Mouse (Mus musculus) erythroblast, embryonic 14.5 days (primary cell): ENCODE measurements around the gene Scd4. TPM values are rescaled to one million over a fixed set of nuclear protein-coding genes. Genes with fewer than 3 reads are reported as not detected.
"Not testable (repeated sequence)": the region's sequence is repeated elsewhere in the genome, so short reads cannot be mapped to it uniquely, and the experiment has no call there.

Experiments
- H3K27me3 ChIP-seq: 2 replicates; pipeline ENCODE4 v1.6.1; 2012; ENCODE audit warnings: inconsistent platforms; ENCODE audit not compliant: control insufficient read depth
- H3K36me3 ChIP-seq: 2 replicates; pipeline ENCODE4 v1.6.1; 2012; ENCODE audit warnings: mild to moderate bottlenecking, inconsistent platforms; ENCODE audit not compliant: control insufficient read depth
- H3K4me1 ChIP-seq: 2 replicates; pipeline ENCODE4 v1.6.1; 2012; ENCODE audit warnings: inconsistent platforms; ENCODE audit not compliant: control insufficient read depth
- H3K4me3 ChIP-seq: replicated peaks from 2 replicates; pipeline ENCODE3; 2012; ENCODE audit warnings: moderate library complexity, mild to moderate bottlenecking, inconsistent platforms
- H3K9me3 ChIP-seq: 2 replicates; pipeline ENCODE4 v1.6.1; 2012; ENCODE audit warnings: low read length, inconsistent platforms, mixed read lengths; ENCODE audit not compliant: control insufficient read depth
- GATA1 ChIP-seq: IDR thresholded peaks from 2 replicates; pipeline ENCODE4 v1.6.1; 2012; ENCODE audit warnings: low read length, inconsistent platforms, mixed read lengths
- TAL1 ChIP-seq: IDR thresholded peaks from 3 replicates; pipeline ENCODE4 v1.6.1; 2012; ENCODE audit warnings: low read length, inconsistent platforms, mixed read lengths
- polyA plus RNA-seq: library from polyadenylated mRNA; stranded (reverse); fragments of >175 nt; gene quantifications from 2 replicates; pipeline ENCODE4 v1.2.3, GENCODE M21; 2012

Gene Scd4
- polyA plus RNA-seq, 1 experiment = not detected

DNA sequence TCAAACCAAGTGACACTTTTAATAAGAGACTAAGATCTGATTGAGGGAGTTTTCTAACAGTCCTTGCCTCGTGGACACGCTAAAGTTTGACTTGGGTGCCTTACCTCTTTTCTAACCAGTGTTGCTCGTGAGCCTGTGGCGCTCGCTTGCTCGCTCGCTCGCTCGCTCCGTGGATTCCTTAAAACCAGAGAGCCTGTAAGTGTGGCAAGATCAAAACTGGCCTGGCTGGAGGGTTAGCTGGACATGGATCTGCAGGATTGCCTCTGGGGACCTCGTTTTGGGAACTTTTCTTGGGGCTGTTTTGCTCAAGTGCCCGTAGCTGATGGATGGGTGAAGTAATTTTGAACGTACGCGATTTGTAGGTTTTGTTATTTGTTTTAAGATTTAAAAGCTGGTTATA is 27.2 kb upstream of the Scd4 start:
- H3K9me3 ChIP-seq = no peaks in the 10 kb centered on the region
- peaks cover 26% of the 10 kb centered on the region for H3K4me1 ChIP-seq
- TF ChIP-seq GATA1 (no peak), TAL1 (no peak)
- H3K27me3 ChIP-seq = no peaks in the 10 kb centered on the region
- peaks cover 84% of the 10 kb centered on the region for H3K36me3 ChIP-seq
- H3K4me3 ChIP-seq = no peak overlapping the region

DNA sequence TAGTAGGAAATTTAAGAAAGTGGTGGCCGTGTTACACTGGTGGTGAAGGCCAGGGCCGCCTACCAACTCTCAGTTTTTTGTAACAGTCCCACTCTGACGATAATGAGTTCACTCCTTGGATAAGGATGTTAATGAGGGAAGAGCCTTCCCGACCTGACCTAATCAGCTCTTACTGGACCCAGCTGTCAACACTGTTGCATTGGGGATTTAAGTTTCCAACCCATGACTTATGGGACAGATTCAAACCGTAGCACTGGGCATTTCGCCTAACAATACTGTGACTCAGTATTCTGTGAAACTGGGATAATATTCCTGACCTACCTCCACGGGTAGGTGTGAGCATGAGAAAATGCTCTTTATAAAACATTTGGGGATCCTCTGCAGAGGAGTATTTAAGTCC is 26.7 kb upstream of the Scd4 start:
- H3K27me3 ChIP-seq = no peaks in the 10 kb centered on the region
- peaks cover 80% of the 10 kb centered on the region for H3K36me3 ChIP-seq
- H3K9me3 ChIP-seq = no peaks in the 10 kb centered on the region
- TF ChIP-seq GATA1 (no peak), TAL1 (no peak)
- H3K4me1 ChIP-seq = peaks cover 24% of the 10 kb centered on the region
- H3K4me3 ChIP-seq = no peak overlapping the region

DNA sequence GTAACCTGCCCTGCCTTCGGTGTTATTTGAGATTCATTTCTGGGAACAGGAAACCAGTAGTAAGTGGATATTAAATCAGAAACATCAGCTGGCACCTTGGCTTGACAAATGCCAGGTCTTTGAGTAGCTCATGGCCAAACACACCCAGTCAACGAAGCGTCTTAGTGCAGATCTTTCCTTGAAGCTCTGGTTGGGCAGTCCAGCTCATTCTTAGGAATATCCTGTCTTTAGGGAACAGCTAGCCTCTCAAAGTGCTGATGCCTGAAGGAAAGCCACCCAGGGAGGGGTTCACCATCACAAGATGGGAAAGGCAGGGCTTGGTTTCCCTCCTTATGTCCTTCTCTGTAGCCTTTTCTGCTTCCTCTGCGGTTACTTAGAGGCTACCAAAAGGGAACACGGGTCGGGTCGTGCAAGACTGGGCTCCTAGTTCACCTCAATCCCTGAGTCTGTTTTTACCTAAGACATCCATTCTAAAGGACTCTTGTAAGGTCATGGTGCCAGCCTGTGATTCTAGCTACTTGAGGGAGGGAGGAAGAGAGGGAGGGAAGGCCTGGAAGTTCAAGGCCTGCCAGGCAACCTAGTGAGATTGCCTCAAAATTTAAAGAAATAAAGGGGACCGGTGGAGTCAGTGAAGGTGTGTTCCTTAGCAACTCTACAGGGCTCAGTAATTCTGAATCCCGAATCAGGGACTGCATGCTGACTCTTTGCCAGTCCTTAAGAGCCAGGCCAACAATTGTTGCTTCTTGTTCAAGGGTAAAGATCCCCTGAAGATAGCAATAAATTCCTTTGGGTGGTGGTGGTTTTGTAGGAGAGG is 25.6 kb upstream of the Scd4 start:
- peaks cover 70% of the 10 kb centered on the region for H3K36me3 ChIP-seq

DNA sequence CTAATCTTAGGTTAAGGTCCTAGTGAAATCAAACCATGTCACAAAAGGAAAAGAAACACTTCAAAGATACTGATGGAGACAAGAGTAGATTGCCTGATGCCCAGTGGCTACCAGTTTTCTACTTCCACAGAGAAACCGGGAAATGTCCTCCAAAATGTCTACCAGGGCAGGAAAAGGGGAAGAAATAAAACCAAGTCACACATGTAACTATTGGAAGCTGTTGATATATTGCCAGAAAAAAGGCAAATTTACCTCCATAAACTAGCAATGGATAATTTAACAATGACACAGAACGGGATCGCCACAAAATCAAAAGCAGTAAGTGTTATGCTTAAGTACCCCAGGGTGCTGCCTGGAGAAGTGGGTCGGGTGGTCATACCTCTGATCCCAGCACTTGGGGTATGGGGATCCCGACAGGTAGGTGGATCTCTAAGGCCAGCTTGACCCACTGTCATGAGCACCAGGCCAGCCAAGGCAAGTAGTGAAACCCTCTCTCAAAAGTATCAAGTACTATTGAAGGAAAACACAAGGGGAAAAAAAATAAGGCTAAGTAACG is 24.9 kb upstream of the Scd4 start:
- Histone ChIP-seq H3K36me3 (peaks cover 63% of the 10 kb centered on the region), H3K27me3 (no peaks in the 10 kb centered on the region), H3K9me3 (no peaks in the 10 kb centered on the region), H3K4me1 (peaks cover 18% of the 10 kb centered on the region), H3K4me3 (no peak overlapping the region)
- no peak for TF ChIP-seq GATA1
- no peak for TF ChIP-seq TAL1

More for the DNA sequence above, 25.6 kb upstream of the Scd4 start:
- Histone ChIP-seq H3K4me3 (no peak overlapping the region), H3K4me1 (peaks cover 24% of the 10 kb centered on the region), H3K9me3 (no peaks in the 10 kb centered on the region), H3K27me3 (no peaks in the 10 kb centered on the region)
- TF ChIP-seq TAL1 (no peak), GATA1 (no peak)

DNA sequence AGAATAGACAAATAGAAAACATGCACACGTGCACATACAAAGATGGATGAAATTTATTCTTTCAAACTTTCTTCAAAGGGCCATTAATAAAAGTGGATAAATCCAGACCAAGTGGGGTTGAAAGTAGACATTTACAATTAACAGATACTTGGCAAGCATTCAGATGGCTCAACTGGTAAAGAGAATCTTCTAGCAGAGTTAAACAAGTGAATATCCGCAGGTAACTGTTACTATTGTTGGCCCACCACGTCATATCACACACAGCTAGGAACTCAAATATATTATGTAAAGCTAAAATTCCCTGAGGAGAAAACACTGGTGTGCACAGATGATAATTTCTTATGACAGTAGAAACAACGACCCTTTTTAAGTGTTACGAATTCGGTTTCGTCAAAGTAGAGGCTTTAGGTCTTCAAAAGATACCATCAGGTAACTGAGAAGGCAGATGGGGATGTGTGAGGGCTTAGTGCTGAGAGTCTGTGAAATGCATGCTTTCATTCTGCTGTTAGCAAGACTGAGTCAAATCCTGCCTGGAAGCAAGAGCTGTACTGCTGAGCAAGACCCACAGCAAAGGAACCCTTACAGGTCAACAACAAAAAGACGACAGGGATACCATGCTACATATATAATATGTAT is 24.2 kb upstream of the Scd4 start:
- H3K27me3 ChIP-seq = no peaks in the 10 kb centered on the region
- no peak overlapping the region for H3K4me3 ChIP-seq
- H3K36me3 ChIP-seq = peaks cover 55% of the 10 kb centered on the region
- no peaks in the 10 kb centered on the region for H3K9me3 ChIP-seq
- peaks cover 17% of the 10 kb centered on the region for H3K4me1 ChIP-seq
- no peak for TF ChIP-seq TAL1

DNA sequence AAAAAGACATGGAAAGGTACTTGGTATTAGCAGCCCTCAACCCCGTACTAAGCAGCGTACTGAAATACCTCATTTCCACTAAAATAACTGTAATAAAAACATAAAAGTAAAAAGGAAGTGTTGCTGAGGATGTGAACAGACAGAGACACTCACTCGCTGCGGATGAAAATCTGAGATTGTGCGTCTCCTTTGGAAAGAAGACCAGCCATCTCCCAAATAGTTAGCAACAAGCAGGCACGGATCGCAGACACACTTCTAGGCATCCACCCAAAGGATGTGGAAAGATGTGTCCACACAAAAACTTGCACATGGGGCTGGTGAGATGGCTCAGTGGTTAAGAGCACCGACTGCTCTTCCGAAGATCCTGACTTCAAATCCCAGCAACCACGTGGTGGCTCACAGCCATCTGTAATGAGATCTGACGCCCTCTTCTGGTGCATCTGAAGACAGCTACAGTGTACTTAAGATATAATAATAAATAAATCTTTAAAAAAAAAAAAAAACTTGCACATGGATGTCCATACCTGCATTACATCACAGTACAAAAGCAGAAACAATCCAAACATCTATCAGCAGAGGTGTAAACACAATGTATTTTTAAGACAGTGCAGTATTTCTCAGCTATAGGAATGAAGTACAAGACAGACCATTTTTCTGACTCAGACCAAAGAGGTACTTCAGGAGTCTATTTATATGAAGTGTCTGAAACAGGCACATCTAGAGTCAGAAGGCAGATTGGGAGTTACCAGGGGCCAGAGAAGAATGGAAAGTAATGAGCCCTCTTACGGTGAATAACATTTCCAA is 23.3 kb upstream of the Scd4 start:
- Histone ChIP-seq H3K36me3 (peaks cover 47% of the 10 kb centered on the region), H3K4me1 (peaks cover 23% of the 10 kb centered on the region), H3K27me3 (no peaks in the 10 kb centered on the region), H3K9me3 (no peaks in the 10 kb centered on the region), H3K4me3 (no peak overlapping the region)
- TF ChIP-seq GATA1 (no peak), TAL1 (no peak)

DNA sequence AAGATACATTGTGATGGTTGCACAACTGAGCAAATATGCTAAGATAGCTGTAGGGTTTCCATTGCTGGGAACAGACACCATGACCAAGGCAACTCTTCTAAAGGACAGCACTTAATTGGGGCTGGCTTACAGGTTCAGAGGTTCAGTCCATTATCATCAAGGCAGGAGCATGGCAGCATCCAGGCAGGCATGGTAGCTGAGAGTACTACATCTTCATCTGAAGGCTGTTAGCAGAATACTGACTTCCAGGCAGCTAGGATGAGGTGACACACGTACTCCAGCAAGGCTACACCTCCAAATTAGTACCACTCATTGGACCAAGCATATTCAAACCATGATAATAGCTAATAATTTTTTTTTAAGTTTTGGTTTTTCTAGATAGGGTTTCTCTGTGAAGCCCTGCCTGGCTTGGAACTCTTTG is 22.7 kb upstream of the Scd4 start:
- H3K27me3 ChIP-seq, H3K4me3 ChIP-seq, H3K9me3 ChIP-seq: not testable (repeated sequence)
- Histone ChIP-seq H3K36me3 (peaks cover 41% of the 10 kb centered on the region), H3K4me1 (peaks cover 26% of the 10 kb centered on the region)

DNA sequence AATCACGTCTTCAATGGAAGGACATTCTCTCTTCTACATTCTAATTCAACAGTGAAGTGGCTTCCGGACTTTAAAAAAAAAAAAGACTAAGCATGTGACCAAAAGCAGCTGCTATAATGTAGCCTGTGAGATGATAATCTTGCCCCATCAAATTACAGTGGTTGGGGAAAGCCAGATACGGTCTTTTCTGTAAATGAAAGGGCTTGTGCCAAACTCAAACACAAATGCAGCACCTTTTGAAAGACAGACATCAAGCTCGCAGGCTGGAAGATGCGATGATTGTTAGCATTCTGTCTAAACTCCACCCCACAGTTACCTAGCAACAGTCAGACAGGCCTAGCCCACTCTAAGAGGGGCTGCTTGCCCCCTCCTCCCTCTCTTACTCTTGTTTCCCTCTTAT is 22.1 kb upstream of the Scd4 start:
- Histone ChIP-seq H3K36me3 (peaks cover 35% of the 10 kb centered on the region), H3K9me3 (no peaks in the 10 kb centered on the region), H3K4me1 (peaks cover 26% of the 10 kb centered on the region), H3K4me3 (no peak overlapping the region), H3K27me3 (no peaks in the 10 kb centered on the region)
- TF ChIP-seq GATA1 (no peak), TAL1 (no peak)
